Comparison of ENCODE assay signal across 8 mouse cellular contexts in the genomic region with DNA sequence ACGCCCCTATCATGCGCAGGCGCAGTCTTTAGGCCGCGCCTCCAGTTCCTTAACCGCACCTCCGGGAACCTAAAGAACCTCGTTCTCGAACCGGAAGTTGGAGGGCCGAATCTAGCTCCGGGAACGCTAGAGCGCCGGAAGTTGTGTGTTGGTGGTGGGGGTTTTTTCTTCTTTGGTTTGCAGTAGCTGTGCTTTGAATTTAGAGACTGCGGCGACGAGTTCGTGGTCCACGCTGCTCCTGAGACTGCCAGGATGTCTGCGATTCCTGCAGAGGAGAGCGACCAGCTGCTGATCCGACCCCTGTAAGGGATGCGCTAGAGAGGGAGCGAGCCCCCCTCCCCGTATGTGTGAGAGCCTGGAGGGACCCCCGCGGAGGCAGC. TPM values are rescaled to one million over a fixed set of nuclear protein-coding genes. Genes with fewer than 3 reads are reported as not detected.
DNase-seq lines count a peak whose midpoint lies in the region; ATAC-seq and TF ChIP-seq lines count a peak whose summit lies in the region.

A gene (minus strand): TSS at position 42 of the 380 bp plus-strand sequence.

- peak; percentile 98 for DNase-seq in CD4-positive helper T cell, adult 2 months (ENCODE audit: low read depth, low spot score)
- DNase-seq in brain, adult 2 months (ENCODE audit: low read depth, low spot score), result peak; percentile 99
- DNase-seq in heart, adult 9 months (ENCODE audit: low spot score in 2 of 2), result peak; percentile 97 to 99
- DNase-seq in kidney, adult 9 months, result peak; percentile 99
- peak; percentile 96 for DNase-seq in spleen, postnatal 14 days (ENCODE audit: low spot score in 2 of 2)

- under 1% methylated on average over 28 of the region's 28 CpGs for WGBS in limb, embryonic 13.5 days
- under 1% methylated on average over 28 of the region's 28 CpGs for WGBS in midbrain, embryonic 15.5 days

- no peaks in the 10 kb centered on the region for H3K27me3 ChIP-seq in limb, embryonic 13.5 days
- H3K27me3 ChIP-seq in midbrain, embryonic 15.5 days (replicated peaks), result no peaks in the 10 kb centered on the region

- H3K4me1 ChIP-seq in embryonic fibroblast, embryonic 13.5 days (ENCODE audit: control insufficient read depth, insufficient read depth, low read length), result peaks cover 3% of the 10 kb centered on the region
- peaks cover 17% of the 10 kb centered on the region for H3K4me1 ChIP-seq in limb, embryonic 13.5 days
- H3K4me1 ChIP-seq in midbrain, embryonic 15.5 days, result peaks cover 39% of the 10 kb centered on the region

- TF ChIP-seq CTCF in embryonic fibroblast, embryonic 13.5 days (IDR thresholded peaks at IDR 0.05; ENCODE audit: borderline replicate concordance, insufficient read depth, low read length), result no peak

- ATAC-seq in limb, embryonic 13.5 days (ENCODE audit: low FRiP score, low read depth), result peak; percentile 97
- peak; percentile 97 for ATAC-seq in midbrain, embryonic 15.5 days (replicated peaks)

- peak within 1 kb of the TSS; percentile 89 for H3K9ac ChIP-seq in limb, embryonic 13.5 days
- peak within 1 kb of the TSS; percentile 89 for H3K9ac ChIP-seq in midbrain, embryonic 15.5 days

- peak; percentile 67 for TF ChIP-seq POLR2A in embryonic fibroblast, embryonic 13.5 days (IDR thresholded peaks at IDR 0.05; ENCODE audit: low read depth, low read length)

- H3K36me3 ChIP-seq in limb, embryonic 13.5 days, result peaks cover 20% of the 10 kb centered on the region
- peaks cover under 1% of the 10 kb centered on the region; the same call in 1 of the 2 replicates for H3K36me3 ChIP-seq in midbrain, embryonic 15.5 days (replicated peaks)

- peak within 1 kb of the TSS; percentile 72 for H3K27ac ChIP-seq in embryonic fibroblast, embryonic 13.5 days (ENCODE audit: insufficient read depth, low read length)
- peak within 1 kb of the TSS; percentile 95 for H3K27ac ChIP-seq in limb, embryonic 13.5 days
- H3K27ac ChIP-seq in midbrain, embryonic 15.5 days, result peak within 1 kb of the TSS; percentile 93

- peak within 1 kb of the TSS; percentile 82 for H3K4me2 ChIP-seq in limb, embryonic 13.5 days (replicated peaks)
- H3K4me2 ChIP-seq in midbrain, embryonic 15.5 days, result peak within 1 kb of the TSS; percentile 89

- H3K9me3 ChIP-seq in limb, embryonic 13.5 days, result no peaks in the 10 kb centered on the region
- no peaks in the 10 kb centered on the region for H3K9me3 ChIP-seq in midbrain, embryonic 15.5 days

- H3K4me3 ChIP-seq in embryonic fibroblast, embryonic 13.5 days (ENCODE audit: insufficient read depth, low read length), result peak within 1 kb of the TSS; percentile 94
- H3K4me3 ChIP-seq in limb, embryonic 13.5 days, result peak within 1 kb of the TSS; percentile 84
- H3K4me3 ChIP-seq in midbrain, embryonic 15.5 days, result peak within 1 kb of the TSS; percentile 89

RNA-seq across cellular contexts. Expression of the gene that starts here (rescaled TPM):
- 51.1 and 53.9 TPM in 2 replicates for polyA plus RNA-seq in embryonic fibroblast, embryonic 13.5 days (2011; ENCODE audit: insufficient read length, low read depth, missing spikeins)
- polyA plus RNA-seq in limb, embryonic 13.5 days (2015; fragmentation: Nextera tagmentation; extraction: Ambion mirVana), result 52.6 and 55.2 TPM in 2 replicates
- polyA plus RNA-seq in midbrain, embryonic 15.5 days (2015; fragmentation: Nextera tagmentation; extraction: Ambion mirVana), result 32.5 and 34.0 TPM in 2 replicates

Comparison
In these comparisons a context has a peak if more than half of its experiments do, and no peak if none do; other contexts are left out.
1. Peak in every context shown above with its lines: DNase-seq, ATAC-seq, H3K4me3 ChIP-seq and H3K27ac ChIP-seq.